9 mouse cellular contexts compared by ENCODE assay signal in the genomic region with DNA sequence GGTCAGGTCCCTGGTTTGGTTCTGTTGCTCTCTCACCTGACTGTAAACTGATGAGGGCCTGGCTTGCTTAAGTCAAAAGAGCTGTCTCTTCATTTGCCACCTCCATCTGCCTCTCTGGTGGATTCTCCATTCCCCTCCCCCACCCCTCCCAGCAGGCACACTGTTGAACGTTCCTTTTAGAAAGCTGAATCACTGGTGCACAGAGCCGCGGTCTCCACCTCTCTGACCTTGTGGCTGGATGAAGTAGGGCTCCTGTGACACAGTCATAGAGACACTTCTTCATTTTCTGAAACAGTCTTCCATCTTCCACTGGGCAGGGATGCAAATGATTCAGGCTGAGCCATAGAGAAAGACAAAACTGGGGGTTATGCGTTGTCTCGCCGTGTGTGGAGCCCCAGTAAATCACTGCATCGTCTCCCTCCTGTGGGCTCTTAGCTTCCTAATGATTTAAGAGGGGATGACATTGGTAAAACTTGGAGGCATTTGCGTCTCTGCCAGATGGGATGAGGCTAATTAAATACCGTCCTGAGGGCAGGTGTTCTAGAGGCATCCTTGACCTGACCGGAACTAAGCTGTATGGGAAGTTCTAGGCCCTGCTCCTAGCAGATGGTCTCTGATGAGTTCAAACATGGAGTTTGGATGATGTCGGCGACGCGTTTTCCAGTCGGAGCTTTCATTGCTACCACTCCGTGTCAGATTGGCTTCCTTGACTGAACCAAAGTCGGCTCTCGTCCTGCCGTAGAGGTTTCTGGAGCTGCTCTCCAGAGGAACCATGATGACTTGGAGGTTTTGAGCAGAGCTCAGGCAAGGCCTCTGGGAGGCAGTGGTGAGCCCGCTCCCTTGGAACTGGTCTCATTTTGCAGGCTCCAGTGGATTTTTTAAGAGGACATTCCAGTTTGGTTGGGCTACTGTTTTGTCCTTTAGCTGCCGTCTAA. TPM values are rescaled to one million over a fixed set of nuclear protein-coding genes. Genes with fewer than 3 reads are reported as not detected.
DNase-seq lines count a peak whose midpoint lies in the region; ATAC-seq and TF ChIP-seq lines count a peak whose summit lies in the region.
"Had no signal": no experiment of that assay in that cellular context is flagged by ENCODE, and none has a peak within 500 bp of the region (broad histone marks: within the 10 kb centered on the region; RNA-seq: fewer than 3 reads in every experiment).

No protein-coding gene starts in this region.

- DNase-seq in heart, adult 2 months = no peak
- no peak for DNase-seq in heart, postnatal 10 days
- no peak for DNase-seq in testis, postnatal 14 days (ENCODE audit: low spot score)
- DNase-seq in right cerebral cortex, adult 2 months (ENCODE audit: low spot score in 2 of 2) = peak; percentile 50 to 59
- no peak for DNase-seq in thymus, postnatal 14 days
- DNase-seq in gastrocnemius, adult 8-10 months (ENCODE audit: low spot score in 2 of 2) = no peak

- no peak overlapping the region for H3K9ac ChIP-seq in heart, adult 2 months (ENCODE audit: low read depth, low read length)
- H3K9ac ChIP-seq in hindbrain, embryonic 15.5 days = peak overlapping the region; percentile 93

- TF ChIP-seq CTCF in heart, adult 2 months (IDR thresholded peaks at IDR 0.05) = peak; percentile 27
- peak; percentile 20; the same call in 1 of the 2 replicates for TF ChIP-seq CTCF in testis, adult 2 months (IDR thresholded peaks at IDR 0.05; ENCODE audit: control insufficient read depth, insufficient read depth, insufficient replicate concordance, low read depth, low read length)

- peak overlapping the region; percentile 79 for H3K4me2 ChIP-seq in hindbrain, embryonic 15.5 days

- no peaks in the 10 kb centered on the region for H3K79me2 ChIP-seq in heart, adult 2 months (replicated peaks; ENCODE audit: control insufficient read depth, insufficient read depth, low read length)

- WGBS in heart, adult 2 months = 86% methylated on average over 21 of the region's 21 CpGs
- WGBS in hindbrain, embryonic 15.5 days = 50% methylated on average over 21 of the region's 21 CpGs

- no peak overlapping the region for H3K27ac ChIP-seq in heart, adult 2 months
- H3K27ac ChIP-seq in testis, adult 2 months (ENCODE audit: control insufficient read depth, insufficient read depth, low read depth, low read length) = no peak overlapping the region
- H3K27ac ChIP-seq in hindbrain, embryonic 15.5 days (replicated peaks) = no peak overlapping the region; the same call in 1 of the 2 replicates

- no peak for ATAC-seq in hindbrain, embryonic 15.5 days (ENCODE audit: low FRiP score, low read depth)

- no peak for TF ChIP-seq EP300 in heart, adult 2 months (IDR thresholded peaks at IDR 0.05; ENCODE audit: insufficient read depth, low read depth, low read length)

- no peak for TF ChIP-seq POLR2A in heart, adult 2 months (IDR thresholded peaks at IDR 0.05; ENCODE audit: insufficient read depth, low read depth, low read length)
- TF ChIP-seq POLR2A in testis, adult 2 months (IDR thresholded peaks at IDR 0.05; ENCODE audit: control insufficient read depth, low read depth, low read length) = no peak

- peaks cover 2% of the 10 kb centered on the region; the same call in 1 of the 2 replicates for H3K27me3 ChIP-seq in heart, adult 2 months (ENCODE audit: control insufficient read depth, insufficient read depth, low read length)
- no peaks in the 10 kb centered on the region for H3K27me3 ChIP-seq in testis, adult 2 months (ENCODE audit: control insufficient read depth, insufficient read depth, low read length)
- H3K27me3 ChIP-seq in hindbrain, embryonic 15.5 days = no peaks in the 10 kb centered on the region

- no peaks in the 10 kb centered on the region for H3K9me3 ChIP-seq in hindbrain, embryonic 15.5 days

- no peaks in the 10 kb centered on the region for H3K36me3 ChIP-seq in heart, adult 2 months (ENCODE audit: control insufficient read depth, insufficient read depth, low read length)
- H3K36me3 ChIP-seq in testis, adult 2 months (ENCODE audit: control insufficient read depth, insufficient read depth, low read length) = no peaks in the 10 kb centered on the region
- peaks cover 25% of the 10 kb centered on the region for H3K36me3 ChIP-seq in hindbrain, embryonic 15.5 days

- no peak overlapping the region for H3K4me3 ChIP-seq in heart, adult 2 months
- H3K4me3 ChIP-seq in testis, adult 2 months (ENCODE audit: control insufficient read depth, low read depth, low read length) = no peak overlapping the region; the same call in 1 of the 2 replicates
- H3K4me3 ChIP-seq in hindbrain, embryonic 15.5 days = peak overlapping the region; percentile 91
- H3K4me3 ChIP-seq: myocyte had no signal

- intact Hi-C loops in heart, adult 2 months (cut with DNase I) = no loop called here
- intact Hi-C loops in heart, postnatal 10 days (cut with DNase I) = no loop called here

- peaks cover 2% of the 10 kb centered on the region for H3K4me1 ChIP-seq in heart, adult 2 months (ENCODE audit: control insufficient read depth, insufficient read depth, low read length)
- H3K4me1 ChIP-seq in testis, adult 2 months (ENCODE audit: control insufficient read depth, insufficient read depth, low read length) = peaks cover 11% of the 10 kb centered on the region
- peaks cover 52% of the 10 kb centered on the region for H3K4me1 ChIP-seq in hindbrain, embryonic 15.5 days (replicated peaks)

RNA-seq across cellular contexts. Expression of a gene that starts 1.8 kb away (rescaled TPM):
- total RNA-seq in heart, adult 2 months (2021) = 10 to 100 TPM in 1 of 2 experiments, 1 to 10 TPM in 1; 7.2 to 10.3 TPM
- polyA plus RNA-seq in heart, adult 2 months (2012; rRNA removed) = 13.4 and 20.8 TPM in 2 replicates
- total RNA-seq in heart, postnatal 10 days (2021) = 10 to 100 TPM; 19.6 to 21.5 TPM
- 78.5 and 98.7 TPM in 2 replicates for polyA plus RNA-seq in testis, adult 2 months (2012; rRNA removed)
- 1,684 and 1,722 TPM in 2 replicates for polyA plus RNA-seq in hindbrain, embryonic 15.5 days (2015; fragmentation: Nextera tagmentation; extraction: Ambion mirVana)
- total RNA-seq in gastrocnemius, adult 8-10 months (2022) = 1 to 10 TPM; 4.5 to 9.3 (median 5.2) TPM

RNA-seq across cellular contexts. Expression of a gene that starts 59.1 kb away (rescaled TPM):
- 10 to 100 TPM; 39.9 to 40.0 TPM for total RNA-seq in heart, adult 2 months (2021)
- 26.7 and 32.4 TPM in 2 replicates for polyA plus RNA-seq in heart, adult 2 months (2012; rRNA removed)
- 10 to 100 TPM; 67.6 to 69.2 TPM for total RNA-seq in heart, postnatal 10 days (2021)
- polyA plus RNA-seq in testis, adult 2 months (2012; rRNA removed) = 0.73 and 1.2 TPM in 2 replicates
- polyA plus RNA-seq in hindbrain, embryonic 15.5 days (2015; fragmentation: Nextera tagmentation; extraction: Ambion mirVana) = 108 and 124 TPM in 2 replicates
- total RNA-seq in gastrocnemius, adult 8-10 months (2022) = 10 to 100 TPM; 29.3 to 55.9 (median 38.8) TPM

Comparison
In these comparisons a context has a peak if more than half of its experiments do, and no peak if none do; other contexts are left out.
1. DNase-seq: peak in right cerebral cortex, adult 2 months (2 of 2); none in heart, adult 2 months (0 of 2), heart, postnatal 10 days (0 of 2), testis, postnatal 14 days (single experiment), thymus, postnatal 14 days (single experiment) and gastrocnemius, adult 8-10 months (0 of 2).